Mouse (Mus musculus) hindbrain, embryonic 10.5 days (tissue): ENCODE data around the gene Msantd1. TPM values are rescaled to one million over a fixed set of nuclear protein-coding genes. Genes with fewer than 3 reads are reported as not detected.
"Not testable (repeated sequence)": the region's sequence is repeated elsewhere in the genome, so short reads cannot be mapped to it uniquely, and the experiment has no call there.

ENCODE experiments used
- DNase-seq: peaks from one replicate; pipeline ENCODE4 v3.0.0-alpha.2; 2017; ENCODE audit warnings: low spot score
- H3K27ac ChIP-seq: fragments of 300-500 bp; sonication (generic); 2 replicates; pipeline ENCODE4 v1.5.1; 2016; ENCODE audit warnings: mild to moderate bottlenecking, moderate library complexity
- H3K27me3 ChIP-seq: fragments of 300-500 bp; sonication (generic); 2 replicates; pipeline ENCODE4 v1.6.1; 2016; ENCODE audit warnings: mild to moderate bottlenecking; ENCODE audit not compliant: poor library complexity, insufficient read depth, severe bottlenecking
- H3K36me3 ChIP-seq: fragments of 300-500 bp; sonication (generic); 2 replicates; pipeline ENCODE4 v1.6.1; 2016; ENCODE audit warnings: mild to moderate bottlenecking, moderate library complexity
- H3K4me1 ChIP-seq: fragments of 300-500 bp; sonication (generic); replicated peaks from 2 replicates; pipeline ENCODE4 v1.6.1; 2016; ENCODE audit warnings: mild to moderate bottlenecking
- H3K4me3 ChIP-seq: fragments of 300-500 bp; sonication (generic); 2 replicates; pipeline ENCODE4 v1.5.1; 2016; ENCODE audit warnings: mild to moderate bottlenecking, moderate library complexity
- H3K9me3 ChIP-seq: fragments of 300-500 bp; sonication (generic); 2 replicates; pipeline ENCODE4 v1.6.1; 2016; ENCODE audit warnings: mild to moderate bottlenecking, moderate library complexity
- WGBS: fragments of 180-500 bp; shearing (Covaris S2); methylation state at CpG from one replicate; pipeline ENCODE4 v1.1.7; 2016; 5-methylcytosine and 5-hydroxymethylcytosine counted together
- polyA plus RNA-seq: library from polyadenylated mRNA; unstranded; fragments of >200 nt; fragmentation: Nextera tagmentation; extraction: Ambion mirVana; gene quantifications from 2 replicates; pipeline ENCODE4 v1.2.1, GENCODE M21; 2016

The Msantd1 gene
- 1.4 and 2.6 TPM in 2 replicates for polyA plus RNA-seq

DNA sequence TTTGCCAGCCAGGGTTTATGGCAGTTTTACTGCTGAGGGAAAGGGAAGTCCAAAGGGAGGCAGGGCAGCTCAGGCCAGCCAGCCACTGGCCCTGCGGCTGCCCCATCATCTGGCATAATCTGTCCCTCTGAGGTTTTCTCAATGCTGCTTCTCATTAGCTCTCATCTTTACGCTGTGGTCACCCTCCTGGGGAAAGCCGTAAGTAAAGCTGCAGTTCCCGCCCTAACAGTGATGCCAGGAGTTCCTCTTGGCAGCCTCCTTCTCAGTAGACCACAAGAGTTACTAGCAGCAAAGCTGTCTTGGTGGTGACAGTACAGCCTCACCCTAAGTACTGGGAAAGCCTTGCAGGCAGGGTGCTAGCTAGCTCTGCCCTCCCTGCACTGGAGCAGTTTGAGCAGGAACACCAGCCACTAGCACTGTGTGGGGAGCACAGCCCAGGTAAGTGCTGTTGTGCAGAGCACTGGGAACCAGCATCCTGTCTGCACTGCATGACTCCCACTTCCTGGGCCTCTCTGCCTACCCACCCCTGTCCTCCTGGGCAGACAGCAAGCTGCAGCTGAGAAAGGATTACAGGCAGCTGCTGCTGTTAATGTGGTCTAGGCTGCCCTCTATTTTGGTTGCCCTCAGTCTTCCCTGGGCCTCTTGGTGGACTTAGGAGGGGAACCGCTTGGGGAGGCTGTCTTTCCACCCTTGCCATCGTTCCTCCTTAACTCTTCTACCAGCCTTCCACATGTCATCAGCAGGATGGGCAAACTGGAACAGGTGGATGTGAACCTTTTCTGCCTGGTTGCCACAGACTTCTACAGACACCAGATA is at the start of gene Msantd1:
TSS of gene Msantd1 (plus strand) at position 103 of the 816 bp plus-strand sequence.
- H3K4me1 ChIP-seq: peaks cover 12% of the 10 kb centered on the region
- WGBS: 88% methylated on average over 6 of the region's 6 CpGs
- no peaks in the 10 kb centered on the region for H3K27me3 ChIP-seq
- peaks cover 85% of the 10 kb centered on the region for H3K36me3 ChIP-seq
- H3K9me3 ChIP-seq: no peaks in the 10 kb centered on the region
- no peak for DNase-seq
- 0 out of 2 replicates have a peak within 1 kb of the TSS, but pooled peaks have one; percentile 13 for H3K27ac ChIP-seq
- H3K4me3 ChIP-seq: no peak within 1 kb of the TSS

DNA sequence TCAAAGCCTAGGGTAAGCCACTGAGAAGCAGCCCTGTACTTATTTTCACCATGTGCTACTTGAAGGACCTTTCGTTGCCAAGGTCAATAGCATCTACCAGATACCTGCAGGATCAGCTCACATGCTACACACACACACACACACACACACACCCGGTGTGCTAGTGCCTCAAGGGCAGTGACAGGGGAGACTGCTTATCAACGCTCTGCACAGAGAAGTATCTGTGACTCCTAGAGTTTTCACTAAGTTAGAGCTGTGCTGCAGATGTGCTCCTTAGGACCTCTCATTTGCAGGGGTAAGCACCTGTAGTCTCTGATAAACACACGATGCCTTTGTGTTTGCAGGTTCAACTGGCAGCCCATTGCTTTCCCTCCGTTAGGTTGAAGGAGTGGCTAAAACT is 42.4 kb upstream of the Msantd1 start:
- WGBS: 95% methylated on average over 5 of the region's 5 CpGs
- no peaks in the 10 kb centered on the region for H3K9me3 ChIP-seq
- H3K27me3 ChIP-seq: no peaks in the 10 kb centered on the region
- H3K36me3 ChIP-seq: peaks cover 86% of the 10 kb centered on the region
- no peak overlapping the region for H3K27ac ChIP-seq
- H3K4me3 ChIP-seq: no peak overlapping the region
- H3K4me1 ChIP-seq: no peaks in the 10 kb centered on the region
- no peak for DNase-seq

DNA sequence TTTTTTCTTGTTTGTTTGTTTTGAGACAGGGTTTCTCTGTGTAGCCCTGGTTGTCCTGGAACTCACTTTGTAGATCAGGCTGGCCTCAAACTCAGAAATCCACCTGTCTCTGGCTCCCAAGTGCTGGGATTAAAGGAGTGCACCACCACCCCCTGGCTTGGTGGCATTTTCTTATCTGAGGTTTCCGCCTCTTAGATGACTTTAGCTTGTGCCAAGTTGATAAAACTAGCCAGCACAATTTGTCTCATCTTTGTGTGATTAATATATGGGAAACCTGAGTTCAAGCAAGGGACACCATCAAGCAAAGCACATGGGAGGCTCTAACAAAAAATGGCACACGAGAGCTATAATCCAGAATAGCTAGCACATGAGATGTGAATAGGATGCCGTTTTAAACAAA is 27.5 kb upstream of the Msantd1 start:
- not testable (repeated sequence) for H3K4me1 ChIP-seq, DNase-seq, H3K4me3 ChIP-seq, H3K9me3 ChIP-seq, H3K27ac ChIP-seq, H3K27me3 ChIP-seq
- H3K36me3 ChIP-seq: peaks cover 91% of the 10 kb centered on the region
- WGBS: 94% methylated on average over 3 of the region's 3 CpGs

DNA sequence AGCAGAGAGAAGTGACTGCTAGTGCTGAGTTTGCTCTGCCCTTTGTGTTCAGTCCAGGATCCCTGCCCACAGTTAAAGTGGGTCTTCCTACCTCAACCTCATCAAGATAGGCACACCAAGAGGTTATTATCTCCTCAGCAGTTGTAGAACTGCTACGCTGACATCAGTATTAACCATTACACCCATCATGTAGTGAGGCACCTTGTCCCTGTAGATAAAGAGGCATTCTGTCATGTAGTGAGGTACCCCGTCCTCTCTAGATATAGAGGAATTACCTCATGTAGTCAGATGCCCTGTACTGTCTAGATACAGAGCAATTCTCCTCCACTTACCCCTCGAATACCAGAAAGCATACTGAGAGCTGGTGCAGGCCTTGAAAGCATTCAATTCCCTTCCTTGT is 26.8 kb upstream of the Msantd1 start:
- H3K36me3 ChIP-seq: peaks cover 86% of the 10 kb centered on the region
- H3K4me1 ChIP-seq: no peaks in the 10 kb centered on the region
- H3K9me3 ChIP-seq: no peaks in the 10 kb centered on the region
- no peak overlapping the region for H3K4me3 ChIP-seq
- DNase-seq: no peak
- no peaks in the 10 kb centered on the region for H3K27me3 ChIP-seq
- WGBS: 91% methylated on average over 3 of the region's 3 CpGs
- H3K27ac ChIP-seq: no peak overlapping the region

DNA sequence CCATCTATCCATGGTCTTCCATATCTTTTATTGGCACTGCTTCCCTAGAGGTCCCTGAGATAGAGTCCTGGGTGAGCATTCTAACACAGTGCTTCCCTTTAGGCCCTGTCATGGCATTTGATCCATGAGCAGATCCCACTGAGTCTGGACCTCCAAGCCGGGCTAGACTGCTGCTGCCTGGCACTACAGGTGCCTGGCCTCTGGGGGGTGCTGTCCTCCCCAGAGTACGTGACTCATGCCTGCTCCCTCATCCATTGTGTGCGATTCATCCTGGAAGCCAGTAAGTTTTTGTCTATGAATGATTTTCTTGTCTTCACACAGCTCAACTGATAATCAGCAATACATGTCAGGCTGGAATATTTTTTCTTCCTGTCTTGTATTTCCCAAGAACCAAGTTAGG is 22.6 kb upstream of the Msantd1 start:
- Histone ChIP-seq H3K4me3 (no peak overlapping the region), H3K27me3 (no peaks in the 10 kb centered on the region), H3K36me3 (peaks cover 86% of the 10 kb centered on the region), H3K4me1 (no peaks in the 10 kb centered on the region), H3K9me3 (no peaks in the 10 kb centered on the region), H3K27ac (no peak overlapping the region)
- no peak for DNase-seq
- 87% methylated on average over 3 of the region's 3 CpGs for WGBS

DNA sequence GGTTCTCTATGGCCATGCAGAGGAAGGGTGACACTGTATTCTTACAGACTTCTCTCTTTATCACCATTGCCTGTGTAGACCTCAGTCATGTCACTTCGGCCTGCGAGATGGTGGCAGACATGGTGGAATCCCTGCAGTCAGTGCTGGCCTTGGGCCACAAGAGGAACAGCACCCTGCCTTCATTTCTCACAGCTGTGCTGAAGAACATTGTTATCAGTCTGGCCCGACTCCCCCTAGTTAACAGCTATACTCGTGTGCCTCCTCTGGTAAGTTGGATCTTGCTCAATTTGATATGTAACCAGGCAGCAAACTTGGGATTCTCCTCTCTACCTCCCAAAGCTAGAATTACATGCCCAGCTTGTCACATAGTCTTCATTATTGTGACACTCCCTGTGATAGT is 18.6 kb upstream of the Msantd1 start:
- H3K27me3 ChIP-seq: no peaks in the 10 kb centered on the region
- no peak overlapping the region for H3K4me3 ChIP-seq
- no peak overlapping the region for H3K27ac ChIP-seq
- peaks cover 95% of the 10 kb centered on the region for H3K36me3 ChIP-seq
- no peak for DNase-seq
- H3K9me3 ChIP-seq: no peaks in the 10 kb centered on the region
- no peaks in the 10 kb centered on the region for H3K4me1 ChIP-seq
- 96% methylated on average over 4 of the region's 4 CpGs for WGBS

DNA sequence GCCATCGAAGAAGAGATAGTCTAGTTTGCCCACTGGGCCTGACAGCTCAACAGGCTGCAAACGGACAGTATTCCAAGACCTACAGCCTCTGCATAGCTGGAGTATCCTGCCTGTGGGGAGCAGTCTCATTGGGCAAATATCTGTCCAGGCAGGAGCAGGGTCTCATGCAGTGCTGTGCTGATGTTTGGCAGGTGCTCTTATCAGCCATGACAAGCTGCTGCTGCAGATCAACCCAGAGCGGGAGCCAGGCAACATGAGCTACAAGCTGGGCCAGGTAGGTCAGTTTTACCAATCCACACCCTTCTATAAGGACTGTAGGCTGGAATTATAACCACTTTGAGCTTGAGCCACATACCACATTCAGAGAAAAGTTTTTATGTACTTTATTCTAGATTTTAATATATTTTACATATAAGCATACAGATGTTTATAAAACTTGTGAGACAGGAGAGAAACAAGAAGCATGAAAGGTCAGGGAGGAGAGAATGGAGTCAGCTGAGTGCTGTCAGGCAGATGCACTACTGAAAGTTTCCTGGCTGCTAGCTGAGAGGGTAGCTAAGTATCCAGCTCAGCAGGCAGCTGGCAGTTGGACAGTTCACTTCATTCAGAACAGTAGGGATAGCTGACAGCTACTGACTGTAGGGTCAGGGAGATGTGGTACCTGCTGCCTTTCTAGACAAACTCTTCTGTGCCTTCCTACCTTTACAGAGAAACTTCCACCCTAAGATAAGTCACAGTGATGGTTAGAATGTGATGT is 10.9 kb upstream of the Msantd1 start:
- Histone ChIP-seq H3K36me3 (peaks cover 98% of the 10 kb centered on the region), H3K9me3 (no peaks in the 10 kb centered on the region), H3K4me1 (no peaks in the 10 kb centered on the region), H3K27ac (no peak overlapping the region), H3K27me3 (no peaks in the 10 kb centered on the region), H3K4me3 (no peak overlapping the region)
- 91% methylated on average over 3 of the region's 3 CpGs for WGBS
- DNase-seq: no peak

DNA sequence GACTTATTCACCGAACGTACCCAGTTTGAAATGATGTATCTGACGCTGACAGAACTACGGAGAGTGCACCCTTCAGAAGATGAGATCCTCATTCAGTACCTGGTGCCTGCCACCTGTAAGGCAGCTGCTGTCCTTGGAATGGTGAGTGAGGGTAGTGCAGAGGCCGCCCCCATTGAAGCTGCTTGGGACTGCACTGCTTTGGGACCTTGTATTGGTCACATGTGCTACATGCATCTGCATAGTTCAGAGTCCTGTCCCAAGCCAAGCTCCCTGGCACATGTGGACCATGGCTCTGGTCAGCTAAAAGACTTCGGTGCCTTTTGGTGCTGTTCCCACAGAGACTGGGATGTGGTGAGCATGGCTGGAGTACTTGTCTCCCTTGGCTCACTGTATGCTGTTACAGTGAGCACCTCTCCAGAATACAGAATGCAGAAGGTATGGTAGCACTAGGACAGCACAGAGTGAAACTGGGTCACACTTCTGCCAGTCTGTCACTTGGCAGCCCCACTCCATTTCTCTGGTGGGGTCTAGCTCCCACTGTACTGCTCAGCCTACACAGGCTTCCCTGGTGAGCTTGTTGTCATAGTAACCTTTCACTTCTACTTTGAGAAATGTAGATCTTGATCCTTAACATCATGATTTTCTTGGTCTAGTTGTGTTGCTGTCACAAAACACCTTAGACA is 7.9 kb upstream of the Msantd1 start:
- H3K4me1 ChIP-seq: no peaks in the 10 kb centered on the region
- no peaks in the 10 kb centered on the region for H3K9me3 ChIP-seq
- H3K36me3 ChIP-seq: peaks cover 97% of the 10 kb centered on the region
- WGBS: 95% methylated on average over 6 of the region's 6 CpGs
- H3K27ac ChIP-seq: no peak overlapping the region
- no peak overlapping the region for H3K4me3 ChIP-seq
- no peak for DNase-seq
- no peaks in the 10 kb centered on the region for H3K27me3 ChIP-seq

DNA sequence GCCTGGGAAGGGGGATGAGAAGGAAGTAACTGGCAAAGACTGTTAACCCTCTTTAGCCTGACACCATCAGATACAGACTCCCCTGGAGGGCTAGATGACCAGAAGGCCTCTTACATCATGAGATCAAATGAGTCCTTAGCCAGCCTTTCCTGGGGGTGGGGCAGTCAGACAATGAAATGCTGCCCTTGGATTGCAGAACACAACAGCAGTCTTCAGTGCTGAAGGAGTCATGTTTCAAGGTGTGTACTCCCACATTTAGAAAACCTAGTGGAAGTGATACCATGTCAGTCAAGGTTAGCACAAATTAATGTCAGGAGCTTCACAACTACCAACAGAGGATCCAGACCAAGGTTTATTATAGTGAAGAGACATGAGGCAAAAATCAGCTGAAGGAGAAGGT is 5.4 kb upstream of the Msantd1 start:
- H3K27ac ChIP-seq: no peak overlapping the region
- no peak for DNase-seq
- no peak overlapping the region for H3K4me3 ChIP-seq
- no peaks in the 10 kb centered on the region for H3K4me1 ChIP-seq
- no peaks in the 10 kb centered on the region for H3K9me3 ChIP-seq
- peaks cover 98% of the 10 kb centered on the region for H3K36me3 ChIP-seq
- no peaks in the 10 kb centered on the region for H3K27me3 ChIP-seq

DNA sequence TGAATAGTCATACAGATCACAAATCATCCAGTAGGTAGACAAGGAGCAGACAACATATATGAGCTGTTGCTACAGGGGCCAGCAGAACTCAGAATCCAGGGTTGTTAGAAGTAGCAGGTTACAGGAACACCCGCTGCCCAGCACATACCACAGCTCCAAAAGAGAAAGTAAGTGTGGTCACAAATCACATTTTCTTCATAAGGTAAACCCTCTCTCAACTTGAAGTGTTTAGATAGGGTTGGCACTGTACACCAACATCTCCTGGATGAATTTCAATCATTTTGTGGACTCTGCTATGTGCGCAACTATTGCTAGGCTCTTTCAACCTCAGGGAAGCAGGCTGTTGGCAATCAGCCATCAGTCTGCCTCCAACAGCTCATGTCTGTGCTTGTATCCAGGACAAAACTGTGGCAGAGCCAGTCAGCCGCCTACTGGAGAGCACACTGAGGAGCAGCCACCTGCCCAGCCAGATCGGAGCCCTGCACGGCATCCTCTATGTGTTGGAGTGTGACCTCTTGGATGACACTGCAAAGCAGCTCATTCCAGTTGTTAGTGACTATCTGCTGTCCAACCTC is 4.9 kb upstream of the Msantd1 start:
- 92% methylated on average over 5 of the region's 5 CpGs for WGBS
- DNase-seq: no peak
- H3K9me3 ChIP-seq: no peaks in the 10 kb centered on the region
- H3K4me3 ChIP-seq: no peak overlapping the region
- 0 out of 2 replicates have a peak, but pooled peaks cover 1% of the 10 kb centered on the region for H3K4me1 ChIP-seq
- H3K27ac ChIP-seq: no peak overlapping the region
- peaks cover 98% of the 10 kb centered on the region for H3K36me3 ChIP-seq
- no peaks in the 10 kb centered on the region for H3K27me3 ChIP-seq

DNA sequence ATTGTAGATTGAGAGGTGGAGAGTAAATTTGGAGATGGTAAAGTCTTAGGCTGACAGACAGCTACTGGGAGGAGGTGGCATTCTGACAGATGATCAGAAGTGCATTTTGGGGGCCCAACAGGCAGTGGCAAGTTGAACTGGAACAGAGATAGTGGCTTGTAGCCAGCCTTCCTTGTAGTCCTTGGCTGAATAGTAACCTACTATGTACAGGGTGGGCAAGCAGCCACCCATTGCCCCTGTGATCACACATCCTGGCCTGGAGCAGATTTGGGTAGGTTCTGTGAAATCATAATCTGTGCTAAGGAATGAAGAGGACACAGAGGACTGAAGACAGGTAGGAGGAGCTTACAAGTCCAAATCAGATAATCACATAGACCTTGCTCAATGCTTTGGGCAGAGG is 3.4 kb upstream of the Msantd1 start:
- no peak for DNase-seq
- H3K27ac ChIP-seq: no peak overlapping the region
- H3K9me3 ChIP-seq: no peaks in the 10 kb centered on the region
- no peak overlapping the region for H3K4me3 ChIP-seq
- peaks cover 98% of the 10 kb centered on the region for H3K36me3 ChIP-seq
- no peaks in the 10 kb centered on the region for H3K27me3 ChIP-seq
- peaks cover 12% of the 10 kb centered on the region for H3K4me1 ChIP-seq

DNA sequence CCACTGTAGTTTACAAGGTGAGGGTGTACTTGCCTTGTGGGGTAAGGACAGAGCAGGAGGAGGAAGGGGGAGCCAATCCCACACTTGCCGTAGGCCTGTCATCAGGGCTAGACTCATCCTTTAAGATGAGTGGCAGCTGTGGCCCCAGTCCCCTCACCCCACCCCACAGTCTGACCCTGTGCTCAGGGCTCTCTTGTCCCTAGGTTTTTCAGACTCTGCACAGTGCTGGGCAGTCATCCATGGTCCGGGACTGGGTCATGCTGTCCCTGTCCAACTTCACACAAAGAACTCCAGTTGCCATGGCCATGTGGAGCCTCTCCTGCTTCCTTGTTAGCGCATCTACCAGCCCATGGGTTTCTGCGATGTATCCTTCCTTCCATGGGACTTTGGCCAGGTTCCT is 582 bp upstream of the Msantd1 start:
- DNase-seq: no peak
- peaks cover 94% of the 10 kb centered on the region for H3K36me3 ChIP-seq
- H3K4me3 ChIP-seq: no peak overlapping the region
- 93% methylated on average over 4 of the region's 4 CpGs for WGBS
- peaks cover 12% of the 10 kb centered on the region for H3K4me1 ChIP-seq
- H3K27me3 ChIP-seq: no peaks in the 10 kb centered on the region
- no peaks in the 10 kb centered on the region for H3K9me3 ChIP-seq
- H3K27ac ChIP-seq: no peak overlapping the region
